Mouse (Mus musculus): ENCODE results near the gene Upk2.
"Not testable (repeated sequence)": the region's sequence is repeated elsewhere in the genome, so short reads cannot be mapped to it uniquely, and the experiment has no call there.

The Upk2 gene

DNA sequence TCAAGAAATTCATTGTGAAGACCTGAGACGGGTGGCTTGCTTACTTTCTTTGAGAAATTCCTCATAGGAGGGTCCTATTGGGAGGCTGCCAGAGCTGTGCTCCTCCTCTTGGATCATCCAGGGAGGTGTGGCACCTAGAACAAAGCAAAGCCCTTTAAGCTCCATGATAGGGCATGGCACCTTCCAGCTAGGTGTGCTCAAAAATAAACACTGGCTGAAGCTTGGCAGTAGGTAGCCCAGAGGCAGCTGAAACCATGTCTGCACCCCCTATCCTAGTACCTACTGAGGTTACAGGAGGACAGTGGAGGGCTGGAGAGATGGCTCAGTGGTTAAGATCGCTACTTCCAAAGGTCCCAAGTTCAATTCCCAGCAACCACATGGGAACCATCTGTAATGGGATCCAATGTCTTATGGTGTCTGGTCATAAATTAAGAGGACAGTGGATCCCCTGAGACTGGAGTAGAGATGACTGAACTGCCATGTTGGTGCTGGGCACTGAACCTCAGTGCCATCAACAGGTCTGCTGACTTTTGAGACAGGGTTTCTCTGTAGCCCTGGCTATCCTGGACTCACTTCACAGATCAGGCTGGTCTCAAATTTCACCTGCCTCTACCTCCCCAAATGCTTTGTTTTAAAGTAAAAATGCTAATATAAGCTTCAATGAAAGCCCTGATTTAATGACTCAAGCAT, 44.0 kb downstream of the Upk2 start:
- DNase-seq (ENCODE audit: low spot score in 2 of 2): no peak

DNA sequence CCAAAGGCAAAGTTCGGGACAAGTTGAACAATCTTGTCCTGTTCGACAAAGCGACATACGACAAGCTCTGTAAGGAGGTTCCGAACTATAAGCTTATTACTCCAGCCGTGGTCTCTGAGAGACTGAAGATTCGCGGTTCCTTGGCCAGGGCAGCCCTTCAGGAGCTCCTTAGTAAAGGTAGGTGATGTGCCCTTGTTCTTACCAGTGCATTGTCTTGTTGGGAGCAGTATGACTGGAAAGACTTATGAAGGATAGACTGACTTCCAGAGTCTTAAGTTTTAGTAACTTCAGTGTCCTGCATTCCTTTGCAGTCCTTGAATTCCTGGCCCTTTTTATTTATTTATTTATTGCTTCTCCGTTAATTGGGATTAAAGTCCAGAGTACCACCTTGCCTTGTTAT, 46.1 kb downstream of the Upk2 start:
- DNase-seq (ENCODE audit: low spot score in 2 of 2): not testable (repeated sequence)

DNA sequence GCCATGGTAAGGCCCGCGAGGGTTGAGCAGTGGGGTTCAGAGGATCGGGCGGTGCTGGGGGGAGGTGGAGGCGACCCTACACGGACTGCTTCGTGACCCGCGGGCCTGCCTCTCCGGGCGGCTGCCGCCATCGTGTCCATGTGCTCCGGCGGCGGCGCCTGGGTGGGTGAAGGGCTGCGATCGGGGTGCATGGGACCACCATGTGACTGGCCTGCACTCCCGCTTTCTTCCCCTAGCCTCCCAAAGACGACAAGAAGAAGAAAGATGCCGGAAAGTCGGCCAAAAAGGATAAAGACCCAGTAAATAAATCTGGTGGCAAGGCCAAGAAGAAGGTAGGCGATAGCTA, 47.1 kb downstream of the Upk2 start:
- no peak for DNase-seq (ENCODE audit: low spot score in 2 of 2)

DNA sequence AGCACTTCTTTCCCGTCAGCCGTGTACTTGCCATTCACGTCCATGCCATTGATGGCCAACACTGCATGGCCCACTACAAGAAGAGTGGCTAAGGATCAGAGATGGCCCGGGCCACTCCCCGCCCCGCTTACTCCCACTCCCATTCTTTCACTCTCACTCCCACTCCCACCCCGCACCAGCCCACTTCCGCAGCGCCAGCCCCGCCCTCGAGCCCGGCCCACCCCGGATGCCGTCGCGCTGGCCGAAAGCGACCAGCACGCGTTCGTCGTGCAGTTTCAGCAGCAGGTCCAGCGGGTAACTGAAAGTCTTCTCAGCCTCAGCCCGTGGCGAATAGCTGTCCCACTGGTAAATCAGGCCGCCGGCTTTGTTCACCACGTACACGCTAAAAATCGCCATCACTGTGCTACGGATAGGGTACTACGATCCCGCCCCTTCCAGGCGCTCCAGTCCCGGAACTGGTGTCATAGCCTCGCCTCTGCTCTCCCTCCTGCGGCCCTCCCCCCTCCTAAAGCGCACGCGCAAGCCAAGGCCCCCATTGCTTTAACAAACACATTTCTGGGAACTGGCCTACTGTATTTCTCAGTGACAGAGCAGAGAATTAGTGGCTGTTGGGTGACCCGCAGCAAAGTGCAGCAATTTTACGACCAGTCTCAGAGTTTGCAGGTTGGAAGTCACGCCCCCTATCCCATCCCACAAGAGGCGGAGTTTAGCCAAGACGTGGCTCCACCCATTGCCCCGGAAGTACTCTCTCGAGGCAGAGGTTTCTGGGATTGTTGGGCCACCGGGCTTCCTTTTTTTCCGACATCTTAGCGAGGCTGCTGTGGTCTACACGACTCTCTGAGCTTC, 47.6 kb downstream of the Upk2 start, which contains the start of the genes Rps25 and Trappc4:
Gene Rps25 (plus strand): TSS at position 234 of the 846 bp plus-strand sequence.
Gene Trappc4 (minus strand): TSS at position 695 of the 846 bp plus-strand sequence.
- DNase-seq (ENCODE audit: low spot score in 2 of 2): peak; percentile 94

DNA sequence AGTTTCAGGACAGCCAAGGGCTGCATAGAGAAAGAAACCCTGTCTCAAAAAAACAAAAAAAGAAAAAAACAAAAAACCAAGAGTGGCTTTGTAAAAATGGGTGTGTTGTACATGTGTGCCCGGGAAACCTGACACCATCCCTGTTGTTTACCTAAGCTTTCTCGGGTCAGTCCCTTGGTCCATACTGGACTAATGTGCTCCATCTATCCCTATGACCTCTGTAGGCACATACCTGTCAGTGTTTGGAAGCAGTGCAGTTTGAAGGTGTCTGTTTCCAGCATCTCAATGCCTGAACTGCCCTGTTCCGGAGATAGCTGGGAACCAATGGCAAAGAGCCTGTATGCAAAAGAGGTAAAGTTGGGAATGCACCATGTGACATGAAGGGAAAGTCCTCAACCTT, 49.8 kb downstream of the Upk2 start:
- DNase-seq (ENCODE audit: low spot score in 2 of 2): no peak

Data from heart, adult 9 months (tissue).